9 mouse cellular contexts compared by ENCODE assay signal in genomic region chr16:32607562-32608343, GRCm38 (mm10). TPM values are rescaled to one million over a fixed set of nuclear protein-coding genes. Genes with fewer than 3 reads are reported as not detected.
DNase-seq lines count a peak whose midpoint lies in the region; ATAC-seq lines count a peak whose summit lies in the region.
"Had no signal": no experiment of that assay in that cellular context is flagged by ENCODE, and none has a peak within 500 bp of the region (broad histone marks: within the 10 kb centered on the region; RNA-seq: fewer than 3 reads in every experiment).

No protein-coding gene starts in this region.

- H3K36me3 ChIP-seq in heart, embryonic 14.5 days (ENCODE audit: control insufficient read depth, insufficient read depth, low read length): peaks cover 1% of the 10 kb centered on the region; the same call in 1 of the 2 replicates
- no peaks in the 10 kb centered on the region for H3K36me3 ChIP-seq in hindbrain, embryonic 15.5 days
- H3K36me3 ChIP-seq in midbrain, embryonic 11.5 days (ENCODE audit: control insufficient read depth, insufficient read depth, low read length): no peaks in the 10 kb centered on the region

- no peak for DNase-seq in heart, postnatal 25 days (ENCODE audit: low spot score)
- DNase-seq in MEL-GATA-1-ER (ENCODE audit: extremely low read depth, low read depth): peak; percentile 51
- DNase-seq in midbrain, embryonic 11.5 days (ENCODE audit: low spot score, missing footprints): peak; percentile 89
- no peak for DNase-seq in frontal cortex, postnatal 14 days (ENCODE audit: low spot score in 2 of 2)
- DNase-seq in left cerebral cortex, adult 8-10 months (ENCODE audit: low spot score in 2 of 2): no peak
- DNase-seq in urinary bladder, postnatal 36 days (ENCODE audit: low spot score in 2 of 2): no peak

- peaks cover 2 to 21% of the 10 kb centered on the region in 2 experiments for H3K4me1 ChIP-seq in heart, embryonic 14.5 days (ENCODE audit: control insufficient read depth in 2 of 2, insufficient read depth in 2 of 2, low read length in 2 of 2)
- peaks cover 22% of the 10 kb centered on the region for H3K4me1 ChIP-seq in hindbrain, embryonic 15.5 days (replicated peaks)
- H3K4me1 ChIP-seq in midbrain, embryonic 11.5 days (ENCODE audit: control insufficient read depth, insufficient read depth, low read length): peaks cover 7% of the 10 kb centered on the region

- peak overlapping the region; percentile 96; the same call in 1 of the 2 replicates for H3K9ac ChIP-seq in heart, embryonic 14.5 days (ENCODE audit: low read length)
- H3K9ac ChIP-seq in hindbrain, embryonic 15.5 days: peak overlapping the region; percentile 35; the same call in 1 of the 2 replicates
- H3K9ac ChIP-seq in midbrain, embryonic 11.5 days (ENCODE audit: low read length): no peak overlapping the region; the same call in 1 of the 2 replicates

- H3K27ac ChIP-seq in heart, embryonic 14.5 days (replicated peaks in 1 of 2; ENCODE audit: control insufficient read depth in 1 of 2, insufficient read depth in 1 of 2, low read depth in 2 of 2, low read length in 2 of 2): peak overlapping the region; percentile 42 to 97; a peak in 3 of 4 replicates
- H3K27ac ChIP-seq in hindbrain, embryonic 15.5 days (replicated peaks): no peak overlapping the region
- no peak overlapping the region for H3K27ac ChIP-seq in midbrain, embryonic 11.5 days (ENCODE audit: low read depth, low read length)

- H3K27me3 ChIP-seq in heart, embryonic 14.5 days (ENCODE audit: control insufficient read depth, insufficient read depth, low read length): no peaks in the 10 kb centered on the region
- no peaks in the 10 kb centered on the region for H3K27me3 ChIP-seq in hindbrain, embryonic 15.5 days
- H3K27me3 ChIP-seq in midbrain, embryonic 11.5 days (ENCODE audit: control insufficient read depth, insufficient read depth, low read length): no peaks in the 10 kb centered on the region
- H3K27me3 ChIP-seq: Patski had no signal

- no peaks in the 10 kb centered on the region for H3K9me3 ChIP-seq in heart, embryonic 14.5 days (ENCODE audit: control insufficient read depth, low read length)
- H3K9me3 ChIP-seq in hindbrain, embryonic 15.5 days: no peaks in the 10 kb centered on the region
- no peaks in the 10 kb centered on the region for H3K9me3 ChIP-seq in midbrain, embryonic 11.5 days (ENCODE audit: control insufficient read depth, low read length)

- 37% methylated on average over 7 of the region's 7 CpGs for WGBS in heart, embryonic 14.5 days
- 63% methylated on average over 7 of the region's 7 CpGs for whole genome bisulfite sequencing in hindbrain, embryonic 15.5 days
- WGBS in midbrain, embryonic 11.5 days: 63% methylated on average over 7 of the region's 7 CpGs

- H3K4me3 ChIP-seq in heart, embryonic 14.5 days (ENCODE audit: control insufficient read depth in 1 of 2, insufficient read depth in 1 of 2, low read depth in 1 of 2, low read length in 2 of 2): peak overlapping the region in 1 of 2 experiments; percentile 91; a peak in 1 of 4 replicates
- H3K4me3 ChIP-seq in hindbrain, embryonic 15.5 days: peak overlapping the region; percentile 79
- H3K4me3 ChIP-seq in midbrain, embryonic 11.5 days (ENCODE audit: low read depth, low read length): no peak overlapping the region

- no peak for ATAC-seq in heart, embryonic 14.5 days (ENCODE audit: insufficient number of reproducible peaks, insufficient read depth, low FRiP score, low read depth)
- ATAC-seq in hindbrain, embryonic 15.5 days (ENCODE audit: low FRiP score, low read depth): no peak
- ATAC-seq in midbrain, embryonic 11.5 days (ENCODE audit: low FRiP score): no peak

- H3K4me2 ChIP-seq in heart, embryonic 14.5 days (ENCODE audit: low read length): peak overlapping the region; percentile 86
- peak overlapping the region; percentile 67 for H3K4me2 ChIP-seq in hindbrain, embryonic 15.5 days
- H3K4me2 ChIP-seq in midbrain, embryonic 11.5 days: peak overlapping the region; percentile 62

- intact Hi-C loops in heart, postnatal 25 days (cut with DNase I): loop anchor here (2.0 to 10.0 kb wide), 3 partner anchors 80 to 333 kb away; partner anchors contain the start of genes Rnf168 and Smco1

RNA-seq across cellular contexts. Expression of gene Tfrc, which starts 1.0 kb away (rescaled TPM):
- 48.6 and 57.2 TPM in 2 replicates for polyA plus RNA-seq in heart, embryonic 14.5 days (2014; fragmentation: Nextera tagmentation; extraction: Ambion mirVana)
- total RNA-seq in heart, postnatal 25 days (2021): 100 to 1,000 TPM; 168 to 194 TPM
- polyA plus RNA-seq in hindbrain, embryonic 15.5 days (2015; fragmentation: Nextera tagmentation; extraction: Ambion mirVana): 29.9 and 33.5 TPM in 2 replicates
- 87.1 and 89.3 TPM in 2 replicates for polyA plus RNA-seq in midbrain, embryonic 11.5 days (2014; fragmentation: Nextera tagmentation; extraction: Ambion mirVana)
- total RNA-seq in left cerebral cortex, adult 8-10 months (2022): 10 to 100 TPM; 70.9 to 85.1 (median 81.6) TPM

RNA-seq across cellular contexts. Expression of gene Tnk2, which starts 35.9 kb away (rescaled TPM):
- polyA plus RNA-seq in heart, embryonic 14.5 days (2014; fragmentation: Nextera tagmentation; extraction: Ambion mirVana): 6.7 and 7.3 TPM in 2 replicates
- total RNA-seq in heart, postnatal 25 days (2021): 10 to 100 TPM; 20.9 to 24.7 TPM
- 19.3 and 25.9 TPM in 2 replicates for polyA plus RNA-seq in hindbrain, embryonic 15.5 days (2015; fragmentation: Nextera tagmentation; extraction: Ambion mirVana)
- polyA plus RNA-seq in midbrain, embryonic 11.5 days (2014; fragmentation: Nextera tagmentation; extraction: Ambion mirVana): 6.1 and 6.6 TPM in 2 replicates
- 100 to 1,000 TPM; 243 to 266 (median 252) TPM for total RNA-seq in left cerebral cortex, adult 8-10 months (2022)

Comparison
In these comparisons a context has a peak if more than half of its experiments do, and no peak if none do; other contexts are left out.
1. H3K27ac ChIP-seq: peak in heart, embryonic 14.5 days (2 of 2); none in hindbrain, embryonic 15.5 days (single experiment) and midbrain, embryonic 11.5 days (single experiment).
2. DNase-seq: peak in MEL-GATA-1-ER (single experiment) and midbrain, embryonic 11.5 days (single experiment); none in heart, postnatal 25 days (single experiment), frontal cortex, postnatal 14 days (0 of 2), left cerebral cortex, adult 8-10 months (0 of 2) and urinary bladder, postnatal 36 days (0 of 2).
3. Peak in every context shown above with its lines, with median percentiles within 50 percentile points of each other: H3K4me2 ChIP-seq.